Mouse (Mus musculus) G1E (cell line): ENCODE data around the gene Eme2. TPM values are rescaled to one million over a fixed set of nuclear protein-coding genes. Genes with fewer than 3 reads are reported as not detected.
"Not testable (repeated sequence)": the region's sequence is repeated elsewhere in the genome, so short reads cannot be mapped to it uniquely, and the experiment has no call there.

Experiments used
- ATAC-seq: 2 replicates; pipeline ENCODE4 v1.8.0; 2016; ENCODE audit warnings: mild to moderate bottlenecking; ENCODE audit not compliant: insufficient number of reproducible peaks, poor library complexity, low FRiP score, severe bottlenecking; ENCODE audit errors: extremely low read depth
- DNase-seq: peaks from one replicate; pipeline ENCODE4 v3.0.0; 2012; ENCODE audit warnings: low spot score
- H3K27me3 ChIP-seq: 2 replicates; pipeline ENCODE4 v1.6.1; 2012; ENCODE audit warnings: mild to moderate bottlenecking, low read length, inconsistent platforms; ENCODE audit not compliant: insufficient read depth
- H3K36me3 ChIP-seq: replicated peaks from 2 replicates; pipeline ENCODE3; 2012; ENCODE audit warnings: mild to moderate bottlenecking, inconsistent platforms
- H3K4me1 ChIP-seq: 2 replicates; pipeline ENCODE4 v1.6.1; 2012; ENCODE audit warnings: low read depth, low read length, inconsistent platforms, mixed read lengths; ENCODE audit not compliant: insufficient read depth
- H3K4me3 ChIP-seq: 2 replicates; pipeline ENCODE4 v1.5.1; 2012; ENCODE audit warnings: low read depth, mild to moderate bottlenecking, inconsistent platforms, low read length, moderate library complexity, mixed read lengths
- H3K9me3 ChIP-seq: replicated peaks from 2 replicates; pipeline ENCODE4 v1.6.1; 2012; ENCODE audit warnings: inconsistent platforms
- CTCF ChIP-seq: IDR thresholded peaks from 2 replicates; pipeline ENCODE4 v1.5.1; 2012; ENCODE audit warnings: low read depth, low read length, inconsistent platforms, mixed read lengths
- GATA1 ChIP-seq: IDR thresholded peaks from 2 replicates; pipeline ENCODE4 v1.6.1; 2012; ENCODE audit warnings: borderline replicate concordance, low read length, inconsistent platforms, mixed read lengths
- GATA2 ChIP-seq: IDR thresholded peaks from 2 replicates; pipeline ENCODE4 v1.6.1; 2012; ENCODE audit warnings: low read depth, low read length, inconsistent platforms, borderline replicate concordance
- POLR2AphosphoS5 ChIP-seq: IDR thresholded peaks from 2 replicates; pipeline ENCODE4 v1.6.1; 2012; ENCODE audit warnings: low read depth, low read length, inconsistent platforms; ENCODE audit not compliant: insufficient replicate concordance
- TAL1 ChIP-seq: conservative IDR thresholded peaks from 2 replicates; pipeline ENCODE4 v1.6.1; 2012; ENCODE audit warnings: low read depth, low read length, inconsistent platforms, mixed read lengths
- polyA plus RNA-seq: library from polyadenylated mRNA; stranded (reverse); fragments of >175 nt; gene quantifications from 2 replicates; pipeline ENCODE4 v1.2.3, GENCODE M21; 2012
- total RNA-seq, 2 experiments: library from RNA; stranded (forward) in 1 of 2; stranded (reverse) in 1 of 2; fragments of 200-1000 nt in 1 of 2; fragments of >200 nt in 1 of 2; fragmentation: Nextera tagmentation in 1 of 2; gene quantifications; 2 replicates each; pipeline ENCODE4 v1.2.3; 2014 to 2017

Gene Eme2
- total RNA-seq (2014; fragmentation: Nextera tagmentation) (3.4 and 6.5 TPM in 2 replicates), total RNA-seq (2017) (18.2 and 19.4 TPM in 2 replicates), polyA plus RNA-seq (9.4 and 12.1 TPM in 2 replicates)

- 0 out of 2 replicates have a peak, but pooled peaks have one; percentile 35 for ATAC-seq
- no peak for TF ChIP-seq POLR2AphosphoS5
- TF ChIP-seq CTCF: no peak
- TF ChIP-seq GATA1: no peak
- TF ChIP-seq TAL1: no peak
- no peak for TF ChIP-seq GATA2
- no peaks in the 10 kb centered on the region for H3K9me3 ChIP-seq
- peak within 1 kb of the TSS; percentile 92 for H3K4me3 ChIP-seq
- peaks cover 86% of the 10 kb centered on the region for H3K36me3 ChIP-seq
- no peaks in the 10 kb centered on the region for H3K27me3 ChIP-seq
- H3K4me1 ChIP-seq: peaks cover 71% of the 10 kb centered on the region
- peak; percentile 76 for DNase-seq
Measured at GRCm38 (mm10) chr17:24894995-24895547, at the start of gene Eme2, which contains the start of gene Mrps34. TSS of gene Eme2 (minus strand) at chr17:24895087. TSS of gene Mrps34 (plus strand) at chr17:24895116.

GRCm38 (mm10) chr17:24943589-24943988 lies 48.7 kb upstream of the Eme2 start:
- H3K36me3 ChIP-seq: peaks cover 76% of the 10 kb centered on the region
- not testable (repeated sequence) for H3K4me1 ChIP-seq, H3K4me3 ChIP-seq, H3K9me3 ChIP-seq, DNase-seq, ATAC-seq, H3K27me3 ChIP-seq

GRCm38 (mm10) chr17:24943036-24943435 lies 48.1 kb upstream of the Eme2 start:
- TF ChIP-seq GATA2 (no peak), GATA1 (no peak), CTCF (no peak), TAL1 (no peak), POLR2AphosphoS5 (no peak)
- no peak overlapping the region for H3K4me3 ChIP-seq
- peaks cover 73% of the 10 kb centered on the region for H3K36me3 ChIP-seq
- ATAC-seq (no peak), DNase-seq (no peak)
- peaks cover 4% of the 10 kb centered on the region; the same call in 1 of the 2 replicates for H3K4me1 ChIP-seq
- H3K9me3 ChIP-seq: no peaks in the 10 kb centered on the region
- H3K27me3 ChIP-seq: no peaks in the 10 kb centered on the region

GRCm38 (mm10) chr17:24942453-24942852 lies 47.6 kb upstream of the Eme2 start:
- H3K9me3 ChIP-seq, H3K4me1 ChIP-seq, H3K27me3 ChIP-seq, DNase-seq, H3K4me3 ChIP-seq, ATAC-seq: not testable (repeated sequence)
- H3K36me3 ChIP-seq: peaks cover 73% of the 10 kb centered on the region

GRCm38 (mm10) chr17:24937266-24937665 lies 42.4 kb upstream of the Eme2 start:
- Histone ChIP-seq H3K36me3 (peaks cover 55% of the 10 kb centered on the region), H3K4me3 (peak overlapping the region; percentile 90), H3K9me3 (no peaks in the 10 kb centered on the region), H3K4me1 (peaks cover 43% of the 10 kb centered on the region), H3K27me3 (no peaks in the 10 kb centered on the region)
- ATAC-seq: no peak
- TF ChIP-seq GATA1: no peak
- no peak for TF ChIP-seq CTCF
- no peak for TF ChIP-seq POLR2AphosphoS5
- no peak for DNase-seq

- peaks cover 57% of the 10 kb centered on the region for H3K36me3 ChIP-seq
- ATAC-seq (peak; percentile 94), DNase-seq (peak; percentile 86)
- peaks cover 43% of the 10 kb centered on the region for H3K4me1 ChIP-seq
- no peaks in the 10 kb centered on the region for H3K27me3 ChIP-seq
- TF ChIP-seq POLR2AphosphoS5: 0 out of 2 replicates have a peak, but pooled peaks have one; percentile 68
- TF ChIP-seq TAL1: no peak
- no peaks in the 10 kb centered on the region for H3K9me3 ChIP-seq
- peak within 1 kb of the TSS; percentile 90 for H3K4me3 ChIP-seq
Measured at GRCm38 (mm10) chr17:24936259-24937237, 41.7 kb upstream of the Eme2 start, which contains the start of gene Mapk8ip3. TSS of gene Mapk8ip3 (minus strand) at chr17:24936977.
